Mouse (Mus musculus) cerebellum, adult 9-11 months (tissue): ENCODE measurements around the gene Perp.

Source experiments
- DNase-seq: peaks from one replicate; pipeline ENCODE4 v3.0.0; 2022

Perp gene

DNA sequence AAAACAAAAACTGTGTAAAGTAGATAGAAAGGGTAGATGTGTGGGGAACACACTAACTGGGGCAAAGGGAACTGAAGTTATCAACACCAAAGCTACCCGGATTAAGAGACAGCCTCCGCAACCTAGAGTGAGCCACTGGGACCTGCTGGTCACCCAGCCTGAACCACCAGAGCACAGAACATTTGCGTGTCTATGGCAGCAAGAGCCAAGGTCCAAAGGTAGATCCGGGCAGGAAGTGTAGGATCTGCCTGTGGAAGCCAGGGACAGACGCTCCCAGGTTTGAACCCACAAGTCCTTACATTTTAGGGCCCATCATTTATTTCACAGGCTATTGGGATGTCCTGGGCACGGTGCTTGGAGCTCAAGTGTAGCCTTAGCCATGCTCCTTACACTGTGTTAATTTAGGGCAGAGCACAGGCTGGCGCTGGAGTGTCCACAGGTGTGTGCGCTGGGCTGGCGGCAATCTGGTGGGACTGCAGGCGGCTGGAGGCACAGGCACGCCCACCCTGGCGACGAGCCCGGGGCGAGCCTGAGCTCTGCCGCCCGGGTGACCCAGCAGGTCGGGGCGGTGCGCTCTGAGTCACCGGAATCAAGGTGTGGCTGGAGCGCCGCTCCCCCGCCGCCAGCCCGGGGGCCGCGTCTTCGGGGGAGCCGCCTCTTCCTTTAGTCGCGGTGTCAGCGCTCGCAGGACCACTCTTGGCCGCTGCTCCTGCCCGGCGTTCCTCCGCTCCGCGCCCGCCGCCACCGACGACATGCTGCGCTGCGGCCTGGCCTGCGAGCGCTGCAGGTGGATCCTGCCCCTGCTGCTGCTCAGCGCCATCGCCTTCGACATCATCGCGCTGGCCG, at the start of gene Perp:
Perp (plus strand) TSS at position 580 of the 846 bp plus-strand sequence.
- peak; percentile 55 for DNase-seq

GRCm38 (mm10) chr10:18811751-18812150, 33.1 kb upstream of the Perp start:
- DNase-seq: no peak

- DNase-seq: peak; percentile 30
Measured at GRCm38 (mm10) chr10:18816560-18816959, 28.3 kb upstream of the Perp start.

DNA sequence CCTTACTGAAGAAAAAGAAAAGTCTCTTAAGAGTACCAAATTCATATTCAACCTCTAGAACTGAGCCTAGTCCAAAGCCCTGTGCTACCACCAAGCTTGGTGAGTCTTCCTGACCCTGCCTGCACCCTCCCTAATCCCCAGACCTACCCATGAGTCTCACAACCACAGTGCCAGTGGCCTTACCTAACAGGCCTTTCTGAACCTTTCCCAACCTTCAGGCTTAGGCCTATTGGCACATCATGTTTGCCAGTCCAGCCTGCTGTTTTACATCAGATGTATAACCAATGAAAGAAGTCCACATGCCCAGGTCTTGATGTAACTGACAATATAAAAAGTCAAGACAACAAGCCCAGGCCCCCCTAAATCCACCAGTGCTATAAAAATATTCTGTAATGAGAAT, 19.7 kb upstream of the Perp start:
- no peak for DNase-seq

DNA sequence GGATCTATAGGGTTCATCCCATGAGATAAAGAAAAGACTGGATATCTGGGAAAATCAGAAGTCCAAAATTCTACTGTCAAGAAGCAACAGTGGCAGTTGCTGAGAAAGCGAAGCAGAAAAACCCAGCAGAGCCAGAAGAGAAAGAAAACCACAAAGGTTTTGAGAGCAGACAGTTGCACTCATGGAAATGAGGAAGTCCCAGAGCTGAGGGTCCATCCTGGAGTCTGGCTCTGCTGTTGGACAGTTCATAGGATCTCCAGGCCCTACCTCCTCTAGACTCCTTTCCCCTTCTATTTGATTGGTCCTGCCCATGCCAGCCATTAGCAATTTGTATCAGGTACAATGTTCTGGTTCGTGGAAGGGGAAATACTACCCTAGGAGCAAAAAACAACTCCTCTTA, 18.7 kb upstream of the Perp start:
- no peak for DNase-seq

- DNase-seq: no peak
Measured at GRCm38 (mm10) chr10:18827936-18828335, 16.9 kb upstream of the Perp start.

- DNase-seq: no peak
Measured at GRCm38 (mm10) chr10:18830359-18830758, 14.5 kb upstream of the Perp start.

- no peak for DNase-seq
Measured at GRCm38 (mm10) chr10:18831823-18832222, 13.0 kb upstream of the Perp start.

DNA sequence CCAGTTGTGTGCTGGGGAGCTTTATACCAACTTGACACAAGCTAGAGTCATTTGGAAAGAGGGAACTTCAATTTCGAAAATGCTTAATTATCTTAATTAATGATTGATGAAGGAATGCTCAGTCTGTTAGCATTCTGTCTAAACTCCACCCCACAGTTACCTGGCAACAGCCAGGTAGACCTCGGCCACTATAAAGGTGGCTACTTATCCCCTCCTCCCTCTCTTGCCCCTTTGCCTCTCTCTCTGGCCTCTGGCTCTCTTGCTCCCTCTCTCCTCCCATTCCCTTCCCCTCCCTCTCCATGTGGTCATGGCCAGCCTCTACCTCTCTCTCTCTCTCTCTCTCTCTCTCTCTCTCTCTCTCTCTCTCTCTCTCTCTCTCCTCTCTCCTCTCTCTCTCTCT, 10.4 kb upstream of the Perp start:
- DNase-seq: no peak

DNA sequence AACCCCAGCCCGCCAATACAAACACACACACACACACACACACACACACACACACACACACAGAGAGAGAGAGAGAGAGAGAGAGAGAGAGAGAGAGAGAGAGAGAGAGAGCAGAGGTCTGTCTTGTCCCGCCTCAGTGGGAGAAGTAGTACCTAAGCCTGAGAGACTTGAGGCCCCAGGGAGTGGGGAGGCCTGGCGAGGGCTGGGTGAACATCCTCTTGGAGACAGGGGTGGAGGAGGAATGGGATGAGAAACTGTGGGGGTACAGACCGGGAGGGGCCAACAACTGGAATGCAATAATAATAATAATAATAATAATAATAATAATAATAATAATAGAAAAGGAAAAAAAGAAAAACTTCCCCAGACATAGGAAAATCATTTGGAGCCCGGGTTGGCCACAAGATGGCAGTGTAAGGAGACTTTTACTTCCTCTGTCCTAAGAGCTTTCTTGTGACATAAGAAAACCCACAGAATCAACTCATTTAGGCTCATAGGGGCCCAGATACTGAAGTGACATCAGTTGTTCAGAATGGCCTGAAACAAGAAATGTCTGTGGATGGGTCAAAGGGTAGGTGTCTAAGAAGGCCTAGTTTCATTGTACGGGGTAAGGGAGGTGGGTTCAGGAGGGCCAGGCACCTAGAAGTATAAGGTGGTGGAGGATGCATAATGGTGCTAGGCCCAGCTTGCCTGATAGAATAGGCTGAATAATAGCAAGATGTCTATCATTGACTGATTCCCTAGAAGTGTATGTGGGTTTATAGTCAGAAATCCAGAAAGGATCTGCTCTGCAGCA, 8.9 kb upstream of the Perp start:
- no peak for DNase-seq

- no peak for DNase-seq
Measured at GRCm38 (mm10) chr10:18839530-18839929, 5.3 kb upstream of the Perp start.

DNA sequence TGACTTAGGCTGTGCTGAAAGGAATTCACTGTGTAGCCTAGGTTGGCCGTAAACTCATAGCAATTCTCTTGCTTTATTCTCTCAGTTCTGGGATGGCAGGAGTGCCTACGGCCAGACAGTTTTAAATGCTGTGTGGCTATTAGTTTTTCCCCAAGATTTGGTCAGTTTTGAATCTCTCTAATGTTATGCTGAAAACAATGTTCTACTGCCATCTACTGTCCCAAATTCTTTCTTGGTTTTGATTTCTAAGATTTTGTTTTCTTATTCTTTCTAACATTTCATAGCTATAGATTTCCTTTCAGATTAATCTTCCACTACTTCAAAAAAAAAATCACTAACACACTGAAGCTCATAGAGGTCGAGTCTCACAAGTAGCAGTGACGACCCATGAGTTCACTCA, 4.1 kb upstream of the Perp start:
- no peak for DNase-seq

DNA sequence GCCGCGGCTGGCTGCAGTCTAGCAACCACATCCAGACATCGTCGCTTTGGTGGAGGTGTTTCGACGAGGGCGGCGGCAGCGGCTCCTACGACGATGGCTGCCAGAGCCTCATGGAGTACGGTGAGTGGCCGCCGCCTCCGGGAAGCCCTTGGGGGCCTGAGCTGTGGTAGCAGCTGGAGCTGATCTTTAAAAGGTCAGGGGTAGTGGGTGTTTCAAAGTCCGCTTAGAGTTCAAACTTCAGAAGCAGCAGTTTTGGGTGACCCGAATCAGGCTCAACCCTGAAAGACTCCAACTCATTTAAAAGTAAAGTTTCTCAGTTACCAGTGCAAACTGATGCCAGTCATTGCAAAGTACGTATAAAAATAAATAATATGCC, 455 bp downstream of the Perp start:
- DNase-seq: no peak

DNA sequence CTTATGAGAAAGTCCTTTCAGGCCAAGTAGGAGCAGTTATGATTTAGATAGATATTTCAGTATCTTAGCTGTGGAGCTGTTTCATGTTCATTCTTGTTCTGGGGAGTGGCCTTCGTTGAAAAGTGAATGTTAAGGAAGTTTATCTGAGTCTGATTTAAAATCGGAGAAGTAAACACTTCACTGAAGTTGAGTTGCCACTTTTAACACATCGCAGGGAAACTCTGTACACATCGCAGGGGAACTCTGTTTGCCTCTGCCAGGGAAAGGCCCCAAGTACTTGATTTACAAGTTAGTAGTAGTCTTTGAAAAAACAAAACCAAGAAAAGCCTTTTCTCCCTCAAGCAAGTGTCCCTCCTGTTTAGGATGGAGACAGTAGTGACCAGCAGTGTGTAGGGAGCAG, 891 bp downstream of the Perp start:
- no peak for DNase-seq

DNA sequence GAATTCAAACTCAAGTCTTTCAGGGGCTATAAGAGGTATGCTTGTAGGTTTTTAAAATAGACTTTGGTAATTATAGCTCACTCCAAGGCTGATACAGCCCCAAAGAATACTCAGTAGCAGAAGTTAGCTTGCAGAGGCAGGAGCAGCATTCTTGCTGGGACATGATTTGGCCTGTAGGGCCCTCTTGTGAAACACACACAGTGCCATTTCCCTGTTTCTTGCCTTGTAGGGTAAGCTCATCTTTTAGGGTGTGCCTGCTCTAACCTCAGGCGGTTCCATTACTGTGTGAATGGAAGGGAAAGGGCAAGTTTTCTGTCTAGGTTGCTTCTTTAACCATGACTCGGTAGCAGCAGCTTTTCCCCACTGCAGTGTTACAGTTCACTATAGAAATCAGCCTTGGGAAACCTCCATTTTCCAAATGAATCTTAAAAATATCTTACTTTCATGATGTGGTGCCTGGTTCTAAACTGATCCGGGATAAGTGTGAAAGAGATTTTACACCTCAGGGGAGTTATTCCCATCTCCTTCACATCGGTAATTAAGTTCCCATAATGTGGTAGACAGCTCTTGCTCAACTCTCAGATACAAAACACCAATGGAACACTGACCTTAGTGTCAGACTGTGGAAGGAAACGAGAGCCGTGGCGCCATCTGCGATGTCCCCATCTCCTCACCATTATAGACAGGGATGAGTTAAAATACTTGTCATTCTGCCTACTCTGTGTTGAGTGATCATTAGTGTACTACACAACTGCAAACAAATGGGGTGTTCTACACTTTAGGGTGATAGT, 1.8 kb downstream of the Perp start:
- no peak for DNase-seq

DNA sequence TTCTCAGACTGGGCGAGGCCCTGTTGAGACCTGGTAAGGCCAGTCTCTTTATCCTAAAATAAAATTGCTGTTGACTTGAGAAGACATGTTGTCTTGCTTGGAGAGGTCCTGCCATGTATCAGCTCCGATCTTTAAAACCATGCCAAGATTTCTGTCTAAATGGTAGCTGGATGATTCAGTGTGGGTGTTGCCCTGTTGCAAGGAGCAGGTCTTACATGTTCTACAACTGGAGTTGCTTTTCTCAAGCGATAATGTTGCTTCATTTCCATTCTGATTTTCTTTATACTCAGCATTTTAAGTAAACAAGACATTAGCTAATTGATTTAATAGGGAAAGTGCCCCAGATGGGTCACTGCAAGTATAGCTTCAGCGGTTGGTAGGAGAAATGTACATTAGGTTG, 5.4 kb downstream of the Perp start:
- no peak for DNase-seq

GRCm38 (mm10) chr10:18853417-18853816, 8.6 kb downstream of the Perp start:
- DNase-seq: no peak

GRCm38 (mm10) chr10:18857244-18857643, 12.4 kb downstream of the Perp start:
- no peak for DNase-seq

- DNase-seq: no peak
Measured at GRCm38 (mm10) chr10:18859632-18860031, 14.8 kb downstream of the Perp start.

GRCm38 (mm10) chr10:18860119-18860824, 15.5 kb downstream of the Perp start:
- DNase-seq: no peak

DNA sequence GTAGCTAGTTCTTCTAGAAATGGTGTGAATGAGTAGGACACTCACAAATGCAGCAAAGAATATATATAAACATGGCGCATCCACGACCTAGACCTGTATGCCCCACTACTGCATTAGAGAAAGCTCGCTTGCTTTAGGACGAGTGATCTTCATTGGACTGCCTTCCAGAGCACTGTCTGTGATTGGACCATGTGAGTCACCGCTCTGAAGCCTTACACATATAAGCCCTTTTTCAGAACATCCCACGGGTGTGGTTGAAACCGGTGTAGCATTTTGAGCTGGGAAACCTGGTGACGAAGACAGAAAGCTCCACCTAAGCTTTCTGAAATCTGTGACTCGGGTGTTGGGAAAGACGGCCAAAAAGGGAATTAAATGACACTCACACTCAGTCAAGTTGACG, 16.0 kb downstream of the Perp start:
- no peak for DNase-seq

DNA sequence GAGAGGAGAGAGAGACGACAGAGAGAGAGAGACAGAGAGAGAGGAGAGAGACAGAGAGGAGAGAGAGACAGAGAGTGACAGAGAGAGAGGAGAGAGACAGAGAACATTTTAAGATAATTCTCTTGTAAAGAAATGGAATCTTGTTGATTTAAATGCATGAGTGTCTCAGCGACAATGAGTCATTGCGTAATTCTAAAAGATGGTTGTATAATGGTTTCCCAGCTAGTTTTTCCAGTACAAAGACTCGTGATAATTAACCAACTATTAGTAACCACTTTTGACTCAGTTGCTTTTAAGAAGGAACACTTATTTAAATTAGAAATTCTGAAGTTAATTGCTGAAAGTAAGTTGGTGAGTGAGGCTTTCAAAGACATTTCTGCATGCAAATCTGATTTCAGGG, 16.6 kb downstream of the Perp start:
- no peak for DNase-seq

GRCm38 (mm10) chr10:18863332-18863731, 18.5 kb downstream of the Perp start:
- DNase-seq: peak; percentile 33
